Mouse (Mus musculus) embryo, embryonic 10.5 days (tissue): ENCODE data around the gene Unc119b.
A peak's percentile ranks its signal among the peaks of the same experiment; 100 is the strongest.
"Not testable (repeated sequence)": the region's sequence is repeated elsewhere in the genome, so short reads cannot be mapped to it uniquely, and the experiment has no call there.

Experiments
- DNase-seq: peaks from one replicate; pipeline ENCODE4 v3.0.0-alpha.2; 2015; ENCODE audit warnings: low spot score

Unc119b gene

GRCm38 (mm10) chr5:115134234-115135165, at the start of gene Unc119b:
TSS of gene Unc119b (minus strand) at chr5:115134975.
- DNase-seq = peak; percentile 92

GRCm38 (mm10) chr5:115183482-115183881, 48.7 kb upstream of the Unc119b start:
- no peak for DNase-seq

- no peak for DNase-seq
These were observed 48.1 kb upstream of the Unc119b start for GRCm38 (mm10) chr5:115182925-115183324.

- DNase-seq = no peak
These were observed 46.6 kb upstream of the Unc119b start for GRCm38 (mm10) chr5:115181248-115181940.

GRCm38 (mm10) chr5:115179596-115179995, 44.8 kb upstream of the Unc119b start:
- DNase-seq = no peak

- no peak for DNase-seq
These were observed 43.1 kb upstream of the Unc119b start for GRCm38 (mm10) chr5:115177866-115178265.

- DNase-seq = no peak
These were observed 39.8 kb upstream of the Unc119b start for GRCm38 (mm10) chr5:115174554-115174953.

- DNase-seq = no peak
These were observed 35.4 kb upstream of the Unc119b start for GRCm38 (mm10) chr5:115170150-115170549.

- no peak for DNase-seq
These were observed 34.1 kb upstream of the Unc119b start for GRCm38 (mm10) chr5:115168641-115169415.

GRCm38 (mm10) chr5:115167396-115167795, 32.6 kb upstream of the Unc119b start:
- no peak for DNase-seq

GRCm38 (mm10) chr5:115166815-115167194, 32.0 kb upstream of the Unc119b start:
- DNase-seq = no peak

- no peak for DNase-seq
These were observed 31.4 kb upstream of the Unc119b start for GRCm38 (mm10) chr5:115165895-115166814.

- no peak for DNase-seq
These were observed 30.6 kb upstream of the Unc119b start for GRCm38 (mm10) chr5:115165351-115165750.

GRCm38 (mm10) chr5:115164446-115164845, 29.7 kb upstream of the Unc119b start:
- not testable (repeated sequence) for DNase-seq

GRCm38 (mm10) chr5:115163563-115163962, 28.8 kb upstream of the Unc119b start:
- peak; percentile 64 for DNase-seq

- not testable (repeated sequence) for DNase-seq
These were observed 27.1 kb upstream of the Unc119b start for GRCm38 (mm10) chr5:115161940-115162279.

GRCm38 (mm10) chr5:115161064-115161939, 26.5 kb upstream of the Unc119b start:
- DNase-seq = no peak

GRCm38 (mm10) chr5:115160655-115161054, 25.9 kb upstream of the Unc119b start:
- no peak for DNase-seq

- no peak for DNase-seq
These were observed 24.4 kb upstream of the Unc119b start for GRCm38 (mm10) chr5:115159165-115159564.
